Mouse (Mus musculus) kidney, embryonic 16.5 days (tissue): ENCODE data around the gene Arv1. TPM values are rescaled to one million over a fixed set of nuclear protein-coding genes. Genes with fewer than 3 reads are reported as not detected.
A peak's percentile ranks its signal among the peaks of the same experiment; 100 is the strongest.

Source experiments
- ATAC-seq: fragments of 200-750 bp; cut with Nextera tagmentation; 2 replicates; pipeline ENCODE4 v1.8.0; 2017; ENCODE audit warnings: moderate TSS enrichment; ENCODE audit not compliant: low FRiP score, low TSS enrichment
- H3K27ac ChIP-seq: fragments of 300-500 bp; sonication (generic); 2 replicates; pipeline ENCODE4 v1.5.1; 2014; ENCODE audit warnings: low read length
- H3K27me3 ChIP-seq: fragments of 300-500 bp; sonication (generic); 2 replicates; pipeline ENCODE4 v1.6.1; 2014; ENCODE audit warnings: low read length, control low read depth, mixed read lengths; ENCODE audit not compliant: insufficient read depth
- H3K36me3 ChIP-seq: fragments of 300-500 bp; sonication (generic); 2 replicates; pipeline ENCODE4 v1.6.1; 2014; ENCODE audit warnings: low read length, control low read depth, mixed read lengths; ENCODE audit not compliant: insufficient read depth
- H3K4me1 ChIP-seq: fragments of 300-500 bp; sonication (generic); 2 replicates; pipeline ENCODE4 v1.6.1; 2014; ENCODE audit warnings: low read length, control low read depth, mixed read lengths; ENCODE audit not compliant: insufficient read depth
- H3K4me2 ChIP-seq: fragments of 300-500 bp; sonication (generic); replicated peaks from 2 replicates; pipeline ENCODE4 v1.6.1; 2014; ENCODE audit warnings: low read depth, low read length
- H3K4me3 ChIP-seq: fragments of 300-500 bp; sonication (generic); 2 replicates; pipeline ENCODE4 v1.5.1; 2014; ENCODE audit warnings: mild to moderate bottlenecking, low read length
- H3K9ac ChIP-seq: fragments of 300-500 bp; sonication (generic); replicated peaks from 2 replicates; pipeline ENCODE4 v1.6.1; 2014; ENCODE audit warnings: low read length
- H3K9me3 ChIP-seq: fragments of 300-500 bp; sonication (generic); 2 replicates; pipeline ENCODE4 v1.6.1; 2016; ENCODE audit warnings: low read length, control low read depth
- WGBS: fragments of 180-500 bp; shearing (Covaris S2); extraction: QIAGEN DNeasy Blood & Tissue Kit; methylation state at CpG from one replicate; pipeline ENCODE4 v1.1.7; 2014; 5-methylcytosine and 5-hydroxymethylcytosine counted together
- polyA plus RNA-seq: library from polyadenylated mRNA; unstranded; fragments of >200 nt; fragmentation: Nextera tagmentation; extraction: Ambion mirVana; gene quantifications from 2 replicates; pipeline ENCODE4 v1.2.1, GENCODE M21; 2015

Gene Arv1
- polyA plus RNA-seq, 1 experiment from 2014 or later, result 23.8 TPM

- Histone ChIP-seq H3K4me2 (no peak overlapping the region), H3K4me3 (no peak overlapping the region), H3K27ac (no peak overlapping the region), H3K36me3 (no peaks in the 10 kb centered on the region), H3K9me3 (no peaks in the 10 kb centered on the region), H3K27me3 (no peaks in the 10 kb centered on the region), H3K4me1 (peaks cover 19% of the 10 kb centered on the region), H3K9ac (no peak overlapping the region)
- ATAC-seq, result no peak
- WGBS, result 84% methylated on average over 7 of the region's 7 CpGs
Measured at GRCm38 (mm10) chr8:124720133-124720532, 1.8 kb upstream of the Arv1 start.

- Histone ChIP-seq H3K27ac (0 out of 2 replicates have a peak overlapping the region, but pooled peaks have one; percentile 3), H3K9me3 (no peaks in the 10 kb centered on the region), H3K9ac (peak overlapping the region; percentile 79), H3K4me3 (peak overlapping the region; percentile 82), H3K4me1 (peaks cover 19% of the 10 kb centered on the region), H3K36me3 (no peaks in the 10 kb centered on the region; the same call in 1 of the 2 replicates), H3K4me2 (peak overlapping the region; percentile 86), H3K27me3 (no peaks in the 10 kb centered on the region)
- 3% methylated on average over 31 of the region's 31 CpGs for WGBS
- ATAC-seq, result peak; percentile 66
Measured at GRCm38 (mm10) chr8:124720938-124721861, 739 bp upstream of the Arv1 start.

GRCm38 (mm10) chr8:124724301-124724700 is 2.4 kb downstream of the Arv1 start:
- Histone ChIP-seq H3K27ac (no peak overlapping the region), H3K27me3 (no peaks in the 10 kb centered on the region), H3K9ac (no peak overlapping the region), H3K4me2 (no peak overlapping the region), H3K4me1 (peaks cover 19% of the 10 kb centered on the region), H3K9me3 (no peaks in the 10 kb centered on the region), H3K4me3 (no peak overlapping the region), H3K36me3 (peaks cover 22% of the 10 kb centered on the region; the same call in 1 of the 2 replicates)
- no peak for ATAC-seq
- WGBS, result 95% methylated on average over 7 of the region's 7 CpGs

- H3K4me1 ChIP-seq, result no peaks in the 10 kb centered on the region
- ATAC-seq, result no peak
- 81% methylated on average over 8 of the region's 8 CpGs for WGBS
- no peak overlapping the region for H3K27ac ChIP-seq
- no peaks in the 10 kb centered on the region for H3K9me3 ChIP-seq
- H3K27me3 ChIP-seq, result no peaks in the 10 kb centered on the region
- H3K36me3 ChIP-seq, result peaks cover 79% of the 10 kb centered on the region
- no peak overlapping the region for H3K4me3 ChIP-seq
- no peak overlapping the region for H3K4me2 ChIP-seq
- no peak overlapping the region for H3K9ac ChIP-seq
Measured at GRCm38 (mm10) chr8:124732828-124733227, 10.9 kb downstream of the Arv1 start.

- Histone ChIP-seq H3K4me2 (no peak overlapping the region), H3K27me3 (no peaks in the 10 kb centered on the region), H3K4me1 (no peaks in the 10 kb centered on the region), H3K9ac (no peak overlapping the region), H3K9me3 (no peaks in the 10 kb centered on the region), H3K36me3 (peaks cover 60% of the 10 kb centered on the region), H3K4me3 (no peak overlapping the region), H3K27ac (no peak overlapping the region)
- 46% methylated on average over 3 of the region's 3 CpGs for whole genome bisulfite sequencing
- ATAC-seq, result no peak
Measured at GRCm38 (mm10) chr8:124735371-124735911, 13.5 kb downstream of the Arv1 start.

- Histone ChIP-seq H3K27ac (no peak overlapping the region), H3K4me2 (no peak overlapping the region), H3K9ac (no peak overlapping the region), H3K4me3 (no peak overlapping the region), H3K27me3 (no peaks in the 10 kb centered on the region), H3K9me3 (no peaks in the 10 kb centered on the region), H3K36me3 (peaks cover 31% of the 10 kb centered on the region), H3K4me1 (no peaks in the 10 kb centered on the region)
- WGBS, result 78% methylated on average over 1 of the region's 1 CpGs
- ATAC-seq, result no peak
Measured at GRCm38 (mm10) chr8:124739268-124739667, 17.3 kb downstream of the Arv1 start.

- WGBS, result 65% methylated on average over 13 of the region's 13 CpGs
- no peak for ATAC-seq
Measured at GRCm38 (mm10) chr8:124746661-124747060, 24.7 kb downstream of the Arv1 start.

GRCm38 (mm10) chr8:124751191-124751590 is 29.3 kb downstream of the Arv1 start:
- no peaks in the 10 kb centered on the region for H3K36me3 ChIP-seq
- peaks cover 40% of the 10 kb centered on the region for H3K4me1 ChIP-seq
- peak overlapping the region; percentile 68 for H3K4me3 ChIP-seq
- 1% methylated on average over 30 of the region's 31 CpGs for WGBS
- peak; percentile 32; the same call in 1 of the 2 replicates for ATAC-seq
- no peak overlapping the region for H3K27ac ChIP-seq
- no peaks in the 10 kb centered on the region for H3K9me3 ChIP-seq
- H3K9ac ChIP-seq, result peak overlapping the region; percentile 71
- peak overlapping the region; percentile 90 for H3K4me2 ChIP-seq
- H3K27me3 ChIP-seq, result peaks cover 10% of the 10 kb centered on the region; the same call in 1 of the 2 replicates

More at GRCm38 (mm10) chr8:124746661-124747060, 24.7 kb downstream of the Arv1 start:
- no peak overlapping the region for H3K4me3 ChIP-seq
- no peaks in the 10 kb centered on the region for H3K36me3 ChIP-seq
- no peak overlapping the region for H3K4me2 ChIP-seq
- no peaks in the 10 kb centered on the region for H3K9me3 ChIP-seq
- no peak overlapping the region for H3K27ac ChIP-seq
- H3K27me3 ChIP-seq, result peaks cover 10% of the 10 kb centered on the region; the same call in 1 of the 2 replicates
- peaks cover 9% of the 10 kb centered on the region for H3K4me1 ChIP-seq
- H3K9ac ChIP-seq, result no peak overlapping the region

GRCm38 (mm10) chr8:124751709-124752173 is 29.8 kb downstream of the Arv1 start, which contains the start of gene Fam89a:
TSS of gene Fam89a (minus strand) at chr8:124751832.
- Histone ChIP-seq H3K9me3 (no peaks in the 10 kb centered on the region), H3K4me2 (peak within 1 kb of the TSS; percentile 90), H3K36me3 (no peaks in the 10 kb centered on the region), H3K27ac (no peak within 1 kb of the TSS), H3K4me3 (peak within 1 kb of the TSS; percentile 68), H3K9ac (peak within 1 kb of the TSS; percentile 71), H3K4me1 (peaks cover 40% of the 10 kb centered on the region), H3K27me3 (peaks cover 10% of the 10 kb centered on the region; the same call in 1 of the 2 replicates)
- ATAC-seq, result peak; percentile 88
- WGBS, result 2% methylated on average over 25 of the region's 41 CpGs
